Mouse (Mus musculus) lung, embryonic 15.5 days (tissue): ENCODE data around the gene Xrcc3. TPM values are rescaled to one million over a fixed set of nuclear protein-coding genes. Genes with fewer than 3 reads are reported as not detected.

Experiments
- ATAC-seq: fragments of 200-750 bp; cut with Nextera tagmentation; 2 replicates; pipeline ENCODE4 v1.8.0; 2017; ENCODE audit warnings: moderate number of reproducible peaks, borderline replicate concordance; ENCODE audit not compliant: low FRiP score, low TSS enrichment; ENCODE audit errors: extremely low read depth
- H3K27ac ChIP-seq: fragments of 300-500 bp; sonication (generic); 2 replicates; pipeline ENCODE4 v1.5.1; 2015; ENCODE audit warnings: moderate library complexity, mild to moderate bottlenecking, inconsistent platforms
- H3K27me3 ChIP-seq: fragments of 300-500 bp; sonication (generic); 2 replicates; pipeline ENCODE4 v1.6.1; 2015; ENCODE audit warnings: inconsistent platforms
- H3K36me3 ChIP-seq: fragments of 300-500 bp; sonication (generic); 2 replicates; pipeline ENCODE4 v1.6.1; 2015; ENCODE audit warnings: inconsistent platforms
- H3K4me1 ChIP-seq: fragments of 300-500 bp; sonication (generic); 2 replicates; pipeline ENCODE4 v1.6.1; 2015; ENCODE audit warnings: inconsistent platforms
- H3K4me2 ChIP-seq: fragments of 300-500 bp; sonication (generic); 2 replicates; pipeline ENCODE4 v1.6.1; 2015; ENCODE audit warnings: inconsistent platforms, mild to moderate bottlenecking, moderate library complexity
- H3K4me3 ChIP-seq: fragments of 300-500 bp; sonication (generic); 2 replicates; pipeline ENCODE4 v1.5.1; 2015; ENCODE audit warnings: mild to moderate bottlenecking, inconsistent platforms
- H3K9ac ChIP-seq: fragments of 300-500 bp; sonication (generic); 2 replicates; pipeline ENCODE4 v1.6.1; 2015; ENCODE audit warnings: inconsistent platforms
- H3K9me3 ChIP-seq: fragments of 300-500 bp; sonication (generic); 2 replicates; pipeline ENCODE4 v1.6.1; 2016; ENCODE audit warnings: inconsistent platforms
- WGBS: fragments of 180-500 bp; shearing (Covaris S2); methylation state at CpG from one replicate; pipeline ENCODE4 v1.1.7; 2015; 5-methylcytosine and 5-hydroxymethylcytosine counted together
- polyA plus RNA-seq: library from polyadenylated mRNA; unstranded; fragments of >200 nt; fragmentation: Nextera tagmentation; extraction: Ambion mirVana; gene quantifications from 2 replicates; pipeline ENCODE4 v1.2.1, GENCODE M21; 2015

Gene Xrcc3
- polyA plus RNA-seq, 1 experiment from 2014 or later: 8.7 TPM

DNA sequence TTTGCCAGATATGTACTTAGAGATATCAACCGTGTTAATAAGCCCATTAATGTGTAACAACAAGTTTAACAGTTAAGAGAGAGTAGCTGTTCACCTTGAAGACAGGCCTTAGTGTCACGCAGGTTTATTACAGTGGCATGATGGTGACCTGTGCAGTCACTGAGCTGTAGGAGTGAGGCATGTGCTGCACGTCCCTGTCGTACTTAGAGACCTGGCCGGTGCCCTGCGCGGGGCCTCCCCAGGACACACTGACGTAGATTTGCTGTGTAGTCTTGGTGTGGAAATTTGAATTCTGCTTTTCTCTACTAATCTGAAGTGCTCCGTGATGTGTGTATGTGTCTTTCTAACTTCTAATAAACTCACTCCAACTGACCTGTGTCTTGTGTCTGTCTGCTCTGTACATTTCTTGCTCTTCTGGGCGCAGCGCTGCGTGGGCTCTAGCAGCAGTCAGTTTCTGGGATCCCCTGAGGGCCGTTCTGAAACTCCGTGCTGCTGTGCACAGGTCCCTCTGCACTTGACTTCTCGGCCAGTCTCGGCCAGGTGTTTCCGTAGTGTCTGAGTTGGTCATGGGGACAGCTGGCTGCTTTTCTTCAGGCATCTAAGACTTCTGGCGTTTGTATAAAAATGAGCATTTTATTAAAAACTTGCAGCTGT, 19.0 kb downstream of the Xrcc3 start:
- Histone ChIP-seq H3K4me2 (no peak overlapping the region), H3K4me3 (no peak overlapping the region), H3K9ac (no peak overlapping the region), H3K27ac (no peak overlapping the region), H3K27me3 (no peaks in the 10 kb centered on the region), H3K9me3 (no peaks in the 10 kb centered on the region), H3K4me1 (no peaks in the 10 kb centered on the region), H3K36me3 (peaks cover 88% of the 10 kb centered on the region)
- ATAC-seq: no peak
- 93% methylated on average over 18 of the region's 18 CpGs for WGBS

DNA sequence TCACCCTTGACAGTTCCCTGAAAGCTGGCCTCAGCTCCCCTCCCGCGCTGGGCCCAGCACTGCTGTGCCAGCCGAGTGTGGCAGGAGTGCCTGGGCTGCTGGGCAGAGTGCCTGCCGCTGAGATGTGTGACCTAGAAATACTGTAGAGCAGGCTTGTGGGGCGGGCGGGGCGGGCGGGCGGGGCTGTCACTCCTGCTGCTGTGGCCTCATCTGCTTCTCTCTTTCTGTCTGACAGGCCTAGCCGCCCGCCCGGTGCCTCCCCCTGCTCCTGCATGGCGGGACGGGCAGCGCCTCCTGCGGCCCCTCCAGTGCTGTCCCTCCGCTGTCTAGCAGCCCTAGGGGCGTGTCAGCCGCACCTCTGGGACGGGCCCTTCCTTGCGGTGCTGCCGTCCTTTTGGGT, 19.6 kb downstream of the Xrcc3 start:
- H3K27ac ChIP-seq: no peak overlapping the region
- no peaks in the 10 kb centered on the region for H3K27me3 ChIP-seq
- no peaks in the 10 kb centered on the region for H3K4me1 ChIP-seq
- H3K9me3 ChIP-seq: no peaks in the 10 kb centered on the region
- peaks cover 90% of the 10 kb centered on the region for H3K36me3 ChIP-seq
- ATAC-seq: no peak
- H3K4me2 ChIP-seq: no peak overlapping the region
- no peak overlapping the region for H3K4me3 ChIP-seq
- WGBS: 73% methylated on average over 22 of the region's 22 CpGs
- H3K9ac ChIP-seq: no peak overlapping the region

DNA sequence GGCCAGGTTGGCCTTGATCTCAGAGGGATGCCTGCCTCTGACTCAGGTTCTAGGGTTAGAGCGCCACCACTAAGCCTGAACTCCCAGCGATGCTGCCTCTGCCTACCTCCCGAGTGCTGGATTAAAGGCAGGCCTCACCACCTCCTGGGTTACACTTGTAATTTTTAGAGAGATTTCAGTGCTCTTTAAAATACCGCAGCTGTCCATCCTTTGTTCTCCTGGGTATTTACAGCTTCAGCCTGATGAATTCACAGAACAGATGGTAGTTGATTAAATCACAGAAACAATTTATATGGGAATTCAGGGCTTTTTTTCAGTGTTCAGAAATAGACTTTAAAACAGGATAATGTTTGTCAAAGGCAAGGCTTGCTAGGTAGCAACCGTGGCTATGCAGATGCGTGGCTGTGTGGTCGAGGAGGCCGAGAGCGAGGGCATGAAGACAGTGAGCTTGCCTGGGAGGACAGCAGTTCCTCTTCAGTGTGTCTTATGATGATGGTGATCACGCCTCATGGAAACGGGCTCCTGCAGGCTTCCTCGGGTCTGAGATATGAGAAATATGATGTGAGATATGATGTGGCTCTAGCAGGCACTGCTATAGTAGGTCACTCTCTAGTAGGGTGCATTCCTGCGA, 22.1 kb downstream of the Xrcc3 start:
- no peak overlapping the region for H3K4me2 ChIP-seq
- no peaks in the 10 kb centered on the region for H3K9me3 ChIP-seq
- H3K27ac ChIP-seq: no peak overlapping the region
- no peak overlapping the region for H3K9ac ChIP-seq
- H3K27me3 ChIP-seq: no peaks in the 10 kb centered on the region
- no peaks in the 10 kb centered on the region for H3K4me1 ChIP-seq
- no peak for ATAC-seq
- H3K36me3 ChIP-seq: peaks cover 94% of the 10 kb centered on the region
- H3K4me3 ChIP-seq: no peak overlapping the region
- 93% methylated on average over 13 of the region's 13 CpGs for WGBS

DNA sequence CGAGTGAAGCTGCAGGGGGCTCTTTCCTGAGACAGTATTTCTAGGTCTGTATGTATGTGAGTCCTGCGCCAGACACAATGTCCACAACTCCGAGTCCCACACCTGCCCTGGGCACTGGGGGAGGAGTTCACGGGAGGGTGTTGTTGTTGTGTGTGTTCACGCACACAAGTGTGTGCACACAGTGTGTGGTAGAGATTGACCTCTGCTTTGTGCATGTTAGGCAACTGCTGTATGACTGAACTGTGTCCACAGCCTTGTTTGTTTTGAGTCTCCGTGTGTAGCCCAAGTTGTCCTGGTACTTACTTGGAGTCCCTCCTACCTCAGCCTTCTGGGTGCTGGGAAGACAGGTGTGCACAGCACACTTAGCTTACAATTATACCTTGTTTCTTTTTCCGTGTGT, 23.0 kb downstream of the Xrcc3 start:
- Histone ChIP-seq H3K36me3 (peaks cover 94% of the 10 kb centered on the region), H3K9ac (no peak overlapping the region), H3K27me3 (no peaks in the 10 kb centered on the region), H3K27ac (no peak overlapping the region), H3K4me3 (no peak overlapping the region), H3K4me1 (no peaks in the 10 kb centered on the region), H3K9me3 (no peaks in the 10 kb centered on the region), H3K4me2 (no peak overlapping the region)
- 79% methylated on average over 7 of the region's 7 CpGs for WGBS
- no peak for ATAC-seq

DNA sequence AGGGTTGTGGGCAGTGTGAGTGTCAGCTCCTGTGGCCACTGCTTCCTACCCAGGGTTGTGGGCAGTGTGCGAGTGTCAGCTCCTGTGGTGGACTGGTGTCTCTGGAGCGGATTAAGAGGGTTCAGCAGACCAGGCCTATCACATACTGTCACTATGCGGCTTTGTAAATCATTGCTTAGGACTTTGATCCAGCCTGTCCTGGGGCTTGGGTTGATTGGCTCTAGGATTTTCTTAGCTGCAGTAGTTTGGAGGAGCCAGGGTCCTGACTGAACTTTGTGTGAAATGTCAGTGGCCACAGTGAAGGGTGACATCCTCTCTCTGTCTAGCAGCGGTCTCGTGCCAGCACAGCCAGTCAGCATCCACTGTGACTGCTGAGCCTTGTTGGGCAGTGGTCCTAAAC, 23.6 kb downstream of the Xrcc3 start:
- Histone ChIP-seq H3K27ac (no peak overlapping the region), H3K9me3 (no peaks in the 10 kb centered on the region), H3K4me2 (no peak overlapping the region), H3K4me1 (no peaks in the 10 kb centered on the region), H3K36me3 (peaks cover 94% of the 10 kb centered on the region), H3K9ac (no peak overlapping the region), H3K4me3 (no peak overlapping the region), H3K27me3 (no peaks in the 10 kb centered on the region)
- no peak for ATAC-seq
- 93% methylated on average over 5 of the region's 5 CpGs for WGBS

DNA sequence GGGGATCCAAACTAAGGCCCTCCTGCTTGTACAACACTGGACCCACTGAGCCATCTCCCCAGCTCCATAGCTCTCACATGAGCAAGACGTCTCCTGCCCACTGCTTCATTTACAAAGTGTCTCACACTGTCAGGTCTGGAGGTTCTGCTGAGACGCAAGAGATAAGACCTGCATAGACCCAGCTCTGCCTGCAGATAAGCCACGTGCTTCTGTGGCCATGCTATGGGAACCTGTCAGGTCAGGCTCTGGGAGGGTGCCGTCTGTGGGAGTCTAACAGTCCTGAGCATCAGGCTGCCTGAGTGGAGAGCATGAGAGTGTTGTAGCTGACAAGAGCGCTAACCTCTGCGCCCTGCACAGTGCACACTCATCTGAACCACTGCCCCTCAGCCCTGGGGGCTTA, 26.7 kb downstream of the Xrcc3 start:
- H3K4me2 ChIP-seq: no peak overlapping the region
- no peak for ATAC-seq
- no peak overlapping the region for H3K27ac ChIP-seq
- no peaks in the 10 kb centered on the region for H3K27me3 ChIP-seq
- no peaks in the 10 kb centered on the region for H3K4me1 ChIP-seq
- H3K36me3 ChIP-seq: peaks cover 93% of the 10 kb centered on the region
- WGBS: 73% methylated on average over 6 of the region's 6 CpGs
- no peak overlapping the region for H3K9ac ChIP-seq
- no peak overlapping the region for H3K4me3 ChIP-seq
- no peaks in the 10 kb centered on the region for H3K9me3 ChIP-seq

DNA sequence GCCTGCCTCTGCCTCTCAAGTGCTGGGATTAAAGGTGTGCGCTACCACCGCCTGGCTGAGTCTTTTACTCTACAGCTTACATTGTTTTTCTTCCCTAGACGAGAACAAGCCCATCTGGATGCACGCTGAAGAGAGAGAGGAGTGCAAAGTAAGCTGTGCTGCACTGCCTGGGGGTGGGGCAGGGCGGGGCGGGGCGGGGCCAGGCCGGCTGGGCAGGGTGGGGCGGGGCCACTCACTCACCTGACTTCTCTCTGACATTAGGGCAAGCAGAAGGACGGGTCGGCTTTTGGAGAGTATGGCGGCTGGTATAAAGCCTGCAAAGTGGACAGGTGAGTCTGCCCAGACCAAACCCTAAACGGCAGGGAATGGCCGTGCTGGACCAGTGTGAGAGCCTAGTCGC, 28.5 kb downstream of the Xrcc3 start:
- 61% methylated on average over 15 of the region's 15 CpGs for WGBS
- no peak overlapping the region for H3K9ac ChIP-seq
- no peaks in the 10 kb centered on the region for H3K27me3 ChIP-seq
- H3K4me3 ChIP-seq: no peak overlapping the region
- ATAC-seq: no peak; the same call in 1 of the 2 replicates
- H3K27ac ChIP-seq: no peak overlapping the region
- no peaks in the 10 kb centered on the region for H3K9me3 ChIP-seq
- H3K36me3 ChIP-seq: peaks cover 90% of the 10 kb centered on the region
- no peaks in the 10 kb centered on the region for H3K4me1 ChIP-seq
- no peak overlapping the region for H3K4me2 ChIP-seq

DNA sequence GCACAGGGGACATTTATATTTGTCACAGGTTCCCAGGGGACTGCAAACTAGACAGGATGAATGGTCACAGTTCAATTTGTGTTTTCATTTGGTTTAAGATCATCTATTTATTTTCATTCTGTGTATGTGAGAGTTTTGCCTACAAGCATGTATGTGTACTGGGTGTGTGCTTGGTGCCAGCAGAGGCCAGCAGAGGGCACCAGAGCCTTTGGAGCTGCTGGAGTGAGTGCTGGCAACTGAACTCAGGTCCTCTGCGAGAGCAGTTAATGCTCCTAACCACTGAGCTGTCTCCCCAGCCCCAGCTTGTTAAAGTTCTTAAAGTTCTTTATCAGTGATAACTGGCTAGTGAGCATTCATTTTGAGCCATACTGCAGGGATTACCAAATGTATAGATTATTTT, 34.1 kb downstream of the Xrcc3 start:
- H3K9ac ChIP-seq: no peak overlapping the region
- no peak overlapping the region for H3K4me3 ChIP-seq
- H3K9me3 ChIP-seq: no peaks in the 10 kb centered on the region
- no peaks in the 10 kb centered on the region for H3K27me3 ChIP-seq
- no peak overlapping the region for H3K4me2 ChIP-seq
- peaks cover 88% of the 10 kb centered on the region for H3K36me3 ChIP-seq
- no peak overlapping the region for H3K27ac ChIP-seq
- WGBS: 94% methylated on average over 1 of the region's 1 CpGs
- no peak for ATAC-seq
- no peaks in the 10 kb centered on the region for H3K4me1 ChIP-seq

DNA sequence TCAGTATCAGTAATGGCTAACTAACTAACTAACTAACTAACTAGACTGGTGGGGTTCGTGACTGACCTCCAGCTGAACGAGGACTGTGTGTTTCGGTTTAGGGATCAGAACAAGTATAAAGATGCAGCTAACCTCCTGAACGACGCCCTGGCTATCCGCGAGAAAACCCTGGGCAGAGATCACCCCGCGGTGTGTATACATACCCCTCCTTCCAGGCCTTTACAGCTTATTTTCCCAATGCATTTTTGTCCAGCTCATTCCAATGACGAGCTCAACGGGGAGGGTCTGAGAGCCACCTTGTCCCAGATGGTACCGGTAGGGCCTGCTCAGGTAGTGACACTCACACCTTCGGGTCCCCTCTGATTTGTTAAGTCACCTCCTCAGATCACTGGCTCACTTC, 35.8 kb downstream of the Xrcc3 start:
- Histone ChIP-seq H3K4me1 (no peaks in the 10 kb centered on the region), H3K27me3 (no peaks in the 10 kb centered on the region), H3K36me3 (peaks cover 91% of the 10 kb centered on the region), H3K4me3 (no peak overlapping the region), H3K9ac (no peak overlapping the region), H3K27ac (no peak overlapping the region), H3K9me3 (no peaks in the 10 kb centered on the region), H3K4me2 (no peak overlapping the region)
- WGBS: 88% methylated on average over 13 of the region's 13 CpGs
- no peak for ATAC-seq

DNA sequence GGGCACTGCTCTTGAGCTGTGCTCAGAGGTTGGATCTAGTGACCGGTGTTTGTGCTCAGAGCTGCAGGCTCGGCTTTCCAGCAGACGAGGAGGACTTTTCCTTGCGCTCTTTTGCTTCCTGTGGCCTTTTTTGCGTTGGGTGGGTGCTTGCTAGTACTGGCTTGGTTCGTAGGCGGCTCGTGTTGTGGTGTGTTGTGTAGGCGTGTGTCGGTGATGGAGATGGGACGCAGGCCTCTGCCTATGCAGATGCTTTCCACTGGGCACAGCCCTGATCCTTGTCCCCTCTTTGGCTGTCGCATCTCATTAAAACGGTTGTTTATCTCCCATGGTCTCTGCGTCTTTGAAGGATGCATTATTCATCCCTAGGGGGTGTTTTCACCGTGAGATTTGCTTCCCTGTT, 38.8 kb downstream of the Xrcc3 start:
- Histone ChIP-seq H3K36me3 (peaks cover 78% of the 10 kb centered on the region), H3K9ac (no peak overlapping the region), H3K4me2 (no peak overlapping the region), H3K4me3 (no peak overlapping the region), H3K4me1 (peaks cover 8% of the 10 kb centered on the region; the same call in 1 of the 2 replicates), H3K9me3 (no peaks in the 10 kb centered on the region), H3K27me3 (no peaks in the 10 kb centered on the region), H3K27ac (no peak overlapping the region)
- ATAC-seq: no peak
- WGBS: 72% methylated on average over 15 of the region's 15 CpGs

DNA sequence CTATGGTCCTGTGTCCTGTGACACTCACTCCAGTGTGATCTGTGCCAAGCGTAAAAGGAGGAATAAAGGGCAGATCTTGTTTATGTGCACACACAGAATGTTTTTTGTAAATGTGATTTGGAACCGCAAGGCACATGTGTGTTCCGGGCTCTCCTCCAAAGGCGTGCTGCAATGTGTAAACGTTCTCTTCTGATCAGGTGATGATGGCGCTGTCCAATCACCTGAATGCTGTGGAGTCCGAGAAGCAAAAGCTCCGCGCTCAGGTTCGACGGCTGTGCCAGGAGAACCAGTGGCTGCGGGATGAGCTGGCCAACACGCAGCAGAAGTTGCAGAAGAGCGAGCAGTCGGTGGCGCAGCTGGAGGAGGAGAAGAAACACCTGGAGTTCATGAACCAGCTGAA, 39.5 kb downstream of the Xrcc3 start:
- no peak for ATAC-seq
- 77% methylated on average over 16 of the region's 16 CpGs for WGBS

DNA sequence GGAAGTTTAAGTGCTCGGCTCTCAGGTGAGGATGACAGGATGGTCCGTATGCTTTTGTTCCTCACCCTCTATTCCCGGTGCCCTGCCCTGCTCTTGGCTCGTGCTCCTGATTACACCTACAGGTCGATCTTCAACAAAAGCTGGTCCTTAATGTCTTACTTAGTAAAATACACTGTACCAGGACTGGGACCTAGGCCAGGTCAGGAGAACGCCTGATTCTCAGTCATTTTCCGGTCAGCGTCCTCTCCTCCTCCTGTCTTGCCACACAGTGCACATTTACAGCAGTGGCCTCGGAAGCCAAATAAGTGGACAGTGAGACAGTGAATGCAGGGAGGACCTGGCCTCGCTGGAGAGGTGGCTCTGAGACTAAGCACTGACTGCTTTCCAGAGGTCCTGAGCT, 43.0 kb downstream of the Xrcc3 start:
- Histone ChIP-seq H3K4me1 (peaks cover 35% of the 10 kb centered on the region), H3K4me3 (no peak overlapping the region), H3K27me3 (no peaks in the 10 kb centered on the region), H3K9me3 (no peaks in the 10 kb centered on the region), H3K4me2 (no peak overlapping the region; the same call in 1 of the 2 replicates), H3K27ac (peak overlapping the region; percentile 55), H3K36me3 (peaks cover 37% of the 10 kb centered on the region), H3K9ac (no peak overlapping the region)
- no peak for ATAC-seq
- WGBS: 70% methylated on average over 10 of the region's 10 CpGs

More for the DNA sequence above, 39.5 kb downstream of the Xrcc3 start:
- Histone ChIP-seq H3K36me3 (peaks cover 71% of the 10 kb centered on the region), H3K9me3 (no peaks in the 10 kb centered on the region), H3K27ac (no peak overlapping the region), H3K4me1 (peaks cover 15% of the 10 kb centered on the region), H3K4me3 (no peak overlapping the region), H3K9ac (no peak overlapping the region), H3K27me3 (no peaks in the 10 kb centered on the region), H3K4me2 (no peak overlapping the region)
